Mouse (Mus musculus) CH12.LX (cell line): ENCODE data around the gene Hoxd11. TPM values are rescaled to one million over a fixed set of nuclear protein-coding genes. Genes with fewer than 3 reads are reported as not detected.

ENCODE experiments used
- DNase-seq: peaks from one replicate; pipeline ENCODE4 v3.0.0-alpha.2; 2013; ENCODE audit errors: extremely low read depth
- H3K27ac ChIP-seq: 2 replicates; pipeline ENCODE4 v1.5.1; 2012; ENCODE audit warnings: low read depth, mild to moderate bottlenecking, control low read depth, moderate library complexity; ENCODE audit not compliant: insufficient read depth
- H3K27me3 ChIP-seq: replicated peaks from 2 replicates; pipeline ENCODE3; 2012; ENCODE audit warnings: inconsistent platforms
- H3K36me3 ChIP-seq, 2 experiments: replicated peaks in 1 of 2; 2 replicates each; pipeline versions ENCODE3 to v1.6.1; 2012; ENCODE audit warnings: inconsistent platforms in 1 of 2, low read length in 1 of 2, mild to moderate bottlenecking in 1 of 2, mixed read lengths in 1 of 2, moderate library complexity in 1 of 2; ENCODE audit not compliant: control insufficient read depth in 1 of 2, insufficient read depth in 1 of 2
- H3K4me1 ChIP-seq, 2 experiments: 2 replicates each; pipeline ENCODE4 v1.6.1; 2012; ENCODE audit warnings: inconsistent platforms in 1 of 2, moderate library complexity in 1 of 2; ENCODE audit not compliant: insufficient read depth in 2 of 2, control insufficient read depth in 1 of 2
- H3K4me2 ChIP-seq: 2 replicates; pipeline ENCODE4 v1.6.1; 2012; ENCODE audit warnings: low read depth, mild to moderate bottlenecking, control low read depth; ENCODE audit not compliant: poor library complexity, insufficient read depth, severe bottlenecking
- H3K4me3 ChIP-seq, 3 experiments: fragments of 150-350 bp in 1 of 3; sonication (generic) in 1 of 3; replicated peaks in 1 of 3; 2 replicates each; pipeline versions ENCODE3 to v1.5.1; 2011 to 2012; ENCODE audit warnings: low read depth in 2 of 3, low read length in 2 of 3, mild to moderate bottlenecking in 2 of 3, moderate library complexity in 2 of 3, control low read depth in 1 of 3, improper control_type of control experiment in 1 of 3, inconsistent platforms in 1 of 3, mixed read lengths in 1 of 3; ENCODE audit not compliant: poor library complexity in 1 of 3
- H3K79me2 ChIP-seq: replicated peaks from 2 replicates; pipeline ENCODE4 v1.6.1; 2012; ENCODE audit warnings: mild to moderate bottlenecking, moderate library complexity; ENCODE audit not compliant: control insufficient read depth, poor library complexity, insufficient read depth, severe bottlenecking; ENCODE audit errors: extremely low read depth
- H3K9ac ChIP-seq: 2 replicates; pipeline ENCODE4 v1.6.1; 2012; ENCODE audit warnings: low read depth, mild to moderate bottlenecking, control low read depth, moderate library complexity; ENCODE audit not compliant: insufficient read depth
- H3K9me3 ChIP-seq: replicated peaks from 2 replicates; pipeline ENCODE3; 2012; ENCODE audit warnings: low read length, inconsistent platforms, mixed read lengths
- BHLHE40 ChIP-seq: IDR thresholded peaks from 2 replicates; pipeline ENCODE4 v1.6.1; 2011; ENCODE audit warnings: mild to moderate bottlenecking, low read depth, low read length, improper control_type of control experiment
- CTCF ChIP-seq, 2 experiments: IDR thresholded peaks in 1 of 2; conservative IDR thresholded peaks in 1 of 2; 2 replicates each; pipeline ENCODE4 v1.5.1; 2011 to 2012; ENCODE audit warnings: low read depth in 2 of 2, low read length in 2 of 2, improper control_type of control experiment in 1 of 2, inconsistent platforms in 1 of 2, mild to moderate bottlenecking in 1 of 2, moderate library complexity in 1 of 2
- ELF1 ChIP-seq: IDR thresholded peaks from 2 replicates; pipeline ENCODE4 v1.6.1; 2014; ENCODE audit warnings: low read depth, mild to moderate bottlenecking, inconsistent platforms, low read length, improper control_type of control experiment
- ETS1 ChIP-seq: conservative IDR thresholded peaks from 2 replicates; pipeline ENCODE4 v1.6.1; 2012; ENCODE audit warnings: low read depth, mild to moderate bottlenecking, inconsistent platforms, low read length, improper control_type of control experiment, moderate library complexity
- GABPA ChIP-seq: IDR thresholded peaks from 2 replicates; pipeline ENCODE4 v1.6.1; 2012; ENCODE audit warnings: low read depth, low read length, improper control_type of control experiment, inconsistent platforms; ENCODE audit not compliant: insufficient replicate concordance
- HCFC1 ChIP-seq: IDR thresholded peaks from 2 replicates; pipeline ENCODE4 v1.6.1; 2012; ENCODE audit warnings: low read depth, mild to moderate bottlenecking, inconsistent platforms, low read length, improper control_type of control experiment
- KAT2A ChIP-seq: IDR thresholded peaks from 2 replicates; pipeline ENCODE4 v1.6.1; 2012; ENCODE audit warnings: low read length, improper control_type of control experiment, inconsistent platforms; ENCODE audit not compliant: insufficient replicate concordance
- MAFK ChIP-seq: IDR thresholded peaks from 2 replicates; pipeline ENCODE4 v1.6.1; 2011; ENCODE audit warnings: low read length, improper control_type of control experiment; ENCODE audit not compliant: insufficient replicate concordance
- MAX ChIP-seq: IDR thresholded peaks from 2 replicates; pipeline ENCODE4 v1.6.1; 2011; ENCODE audit warnings: low read length, improper control_type of control experiment
- MAZ ChIP-seq: IDR thresholded peaks from 2 replicates; pipeline ENCODE4 v1.6.1; 2012; ENCODE audit warnings: low read depth, mild to moderate bottlenecking, inconsistent platforms, low read length, improper control_type of control experiment, moderate library complexity
- MEF2A ChIP-seq: IDR thresholded peaks from 2 replicates; pipeline ENCODE4 v1.6.1; 2014; ENCODE audit warnings: low read depth, mild to moderate bottlenecking, inconsistent platforms, low read length, improper control_type of control experiment, borderline replicate concordance
- POLR2A ChIP-seq: IDR thresholded peaks from 2 replicates; pipeline ENCODE4 v1.6.1; 2011; ENCODE audit warnings: low read depth, mild to moderate bottlenecking, improper control_type of control experiment, low read length
- POLR2AphosphoS2 ChIP-seq: IDR thresholded peaks from 2 replicates; pipeline ENCODE4 v1.6.1; 2011; ENCODE audit warnings: low read depth, low read length, improper control_type of control experiment
- RCOR1 ChIP-seq: conservative IDR thresholded peaks from 2 replicates; pipeline ENCODE4 v1.6.1; 2012; ENCODE audit warnings: low read depth, mild to moderate bottlenecking, inconsistent platforms, low read length, improper control_type of control experiment
- SIN3A ChIP-seq: IDR thresholded peaks from 2 replicates; pipeline ENCODE4 v1.6.1; 2012; ENCODE audit warnings: low read length, improper control_type of control experiment, inconsistent platforms
- SMC3 ChIP-seq: IDR thresholded peaks from 2 replicates; pipeline ENCODE4 v1.6.1; 2011; ENCODE audit warnings: low read depth, low read length, improper control_type of control experiment
- USF1 ChIP-seq: IDR thresholded peaks from 2 replicates; pipeline ENCODE4 v1.6.1; 2014; ENCODE audit warnings: low read depth, mild to moderate bottlenecking, inconsistent platforms, low read length, improper control_type of control experiment
- USF2 ChIP-seq: conservative IDR thresholded peaks from 2 replicates; pipeline ENCODE4 v1.6.1; 2011; ENCODE audit warnings: low read depth, low read length, improper control_type of control experiment
- ZC3H11A ChIP-seq: IDR thresholded peaks from 2 replicates; pipeline ENCODE4 v1.6.1; 2012; ENCODE audit warnings: low read depth, mild to moderate bottlenecking, inconsistent platforms, low read length, improper control_type of control experiment
- ZKSCAN1 ChIP-seq: IDR thresholded peaks from 2 replicates; pipeline ENCODE4 v1.6.1; 2012; ENCODE audit warnings: low read depth, inconsistent platforms, low read length, improper control_type of control experiment, borderline replicate concordance
- ZMIZ1 ChIP-seq: IDR thresholded peaks from 2 replicates; pipeline ENCODE4 v1.6.1; 2012; ENCODE audit warnings: low read depth, mild to moderate bottlenecking, inconsistent platforms, low read length, improper control_type of control experiment
- ZNF384 ChIP-seq: IDR thresholded peaks from 2 replicates; pipeline ENCODE4 v1.6.1; 2012; ENCODE audit warnings: low read depth, low read length, improper control_type of control experiment, inconsistent platforms
- dilution Hi-C: fragments of 300-500 bp; cut with MboI; formaldehyde crosslinking; loops from 2 replicates; pipeline ENCODE4 v1.14.3; 2020; ENCODE audit warnings: low sequenced_read_pairs; ENCODE audit not compliant: extremely low pct_unique_long_range_greater_than_20kb, extremely low pct_ligation_motif_present
- in situ Hi-C: fragments of 300-500 bp; cut with MboI; formaldehyde crosslinking; loops from 3 replicates; pipeline ENCODE4 v1.14.3; 2019; ENCODE audit warnings: low sequenced_read_pairs, low pct_ligation_motif_present, low pct_unique_long_range_greater_than_20kb, mixed read lengths
- polyA plus RNA-seq: library from polyadenylated mRNA; unstranded; fragments of >175 nt; gene quantifications from 2 replicates; pipeline ENCODE4 v1.2.1, GENCODE M21; 2012; ENCODE audit warnings: low read depth; ENCODE audit not compliant: insufficient read length
- total RNA-seq, 2 experiments: library from RNA; depleted of rRNA; stranded (reverse); fragments of 300-350 nt in 1 of 2; fragments of >200 nt in 1 of 2; gene quantifications; 2 replicates each; pipeline ENCODE4 v1.2.3; 2012 to 2014

The Hoxd11 gene
- total and polyA plus RNA-seq, 3 experiments: not detected

DNA sequence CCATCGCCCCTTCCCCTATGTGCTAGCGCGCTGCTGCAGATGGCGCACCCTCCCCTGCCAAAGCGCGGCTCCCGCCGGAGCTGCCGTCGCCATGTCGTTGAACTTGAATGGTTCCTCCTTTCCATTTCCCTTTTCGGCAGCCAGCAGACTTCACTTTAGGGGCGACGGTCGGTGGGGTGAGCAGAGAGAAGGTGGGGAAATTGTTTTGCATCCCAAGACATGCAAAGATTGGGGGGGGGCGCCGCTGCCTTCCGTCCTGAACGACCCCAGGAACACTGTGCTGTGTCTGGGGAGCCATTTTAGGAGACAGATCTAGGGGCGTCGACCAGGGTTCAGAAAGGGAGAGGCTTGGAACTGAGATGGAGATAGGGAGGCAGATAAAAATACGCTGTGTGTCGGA is 623 bp downstream of the Hoxd11 start:
- no peaks in the 10 kb centered on the region for H3K27me3 ChIP-seq
- no peaks in the 10 kb centered on the region for H3K36me3 ChIP-seq
- no peak overlapping the region for H3K9ac ChIP-seq
- H3K4me2 ChIP-seq: no peak overlapping the region
- in situ Hi-C loops (loop anchor here (25.0 kb wide), 1 partner anchor 632 kb away; no protein-coding TSS in a partner anchor), dilution Hi-C loops (no loop called here)
- no peak overlapping the region for H3K27ac ChIP-seq
- no peak for TF ChIP-seq ZC3H11A
- no peak for TF ChIP-seq USF2
- no peak for TF ChIP-seq ZKSCAN1
- no peak for TF ChIP-seq BHLHE40
- TF ChIP-seq MEF2A: no peak
- no peak for TF ChIP-seq ELF1
- TF ChIP-seq RCOR1: no peak
- no peak for TF ChIP-seq ZNF384
- TF ChIP-seq ZMIZ1: no peak
- no peak for TF ChIP-seq KAT2A
- no peak for TF ChIP-seq MAZ
- TF ChIP-seq ETS1: no peak
- TF ChIP-seq USF1: no peak
- TF ChIP-seq CTCF (conservative IDR thresholded peaks at IDR 0.05 in 1 of 2, IDR thresholded peaks at IDR 0.05 in 1 of 2; ENCODE audit: low read depth in 2 of 2, low read length in 2 of 2): no peak
- TF ChIP-seq SIN3A: no peak
- TF ChIP-seq GABPA: no peak
- TF ChIP-seq POLR2AphosphoS2: no peak
- no peak for TF ChIP-seq HCFC1
- no peak overlapping the region for H3K4me3 ChIP-seq
- no peak for DNase-seq
- no peaks in the 10 kb centered on the region for H3K4me1 ChIP-seq
- peaks cover 27% of the 10 kb centered on the region for H3K9me3 ChIP-seq
- H3K79me2 ChIP-seq: no peaks in the 10 kb centered on the region

DNA sequence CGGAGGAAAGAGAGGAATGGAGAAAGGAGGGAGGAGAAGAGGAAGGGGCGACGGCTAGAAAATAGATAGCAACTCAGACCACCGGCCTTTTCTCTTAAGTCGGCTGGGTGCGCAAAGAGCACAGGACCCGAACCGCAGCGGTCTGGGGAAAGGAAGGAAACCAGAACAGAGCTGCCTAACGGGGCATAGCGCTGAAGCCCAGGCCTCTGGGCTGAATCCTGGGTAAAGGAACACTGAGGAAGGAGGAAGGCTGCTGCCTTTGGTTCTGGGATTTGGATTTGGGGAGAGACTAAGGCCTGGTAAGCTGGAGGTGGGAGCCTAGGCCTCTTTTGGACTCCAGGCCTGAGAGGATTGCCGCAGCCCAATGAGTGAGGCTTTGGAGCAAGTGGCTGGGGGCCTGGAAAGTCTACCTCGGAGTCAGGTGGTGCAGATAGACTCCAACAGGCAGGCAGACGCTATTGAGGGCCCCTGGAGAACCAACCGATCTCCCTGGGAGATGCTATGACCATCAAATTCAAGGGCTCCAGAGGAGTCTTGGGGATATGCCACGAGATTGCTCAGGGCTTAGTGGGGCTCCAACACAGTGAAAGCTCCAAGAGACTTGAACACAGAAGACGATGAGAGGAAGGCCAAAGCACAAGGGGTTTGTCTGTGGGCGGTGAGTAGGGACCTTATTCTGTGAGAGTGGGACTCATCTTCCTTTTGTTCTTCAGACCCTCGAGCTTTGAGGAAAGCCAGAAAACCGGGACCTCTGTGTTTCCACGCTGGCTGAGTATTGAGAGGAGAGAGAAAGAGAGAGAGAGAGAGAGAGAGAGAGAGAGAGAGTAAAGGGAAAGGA is 1.4 kb downstream of the Hoxd11 start:
- H3K9me3 ChIP-seq: peaks cover 27% of the 10 kb centered on the region
- no peaks in the 10 kb centered on the region for H3K27me3 ChIP-seq
- H3K4me1 ChIP-seq: no peaks in the 10 kb centered on the region
- H3K9ac ChIP-seq: no peak overlapping the region
- dilution Hi-C loops: no loop called here
- H3K4me3 ChIP-seq: no peak overlapping the region
- no peaks in the 10 kb centered on the region for H3K79me2 ChIP-seq
- TF ChIP-seq ZNF384: no peak
- TF ChIP-seq SMC3: no peak
- TF ChIP-seq MAFK: no peak
- TF ChIP-seq POLR2A: no peak
- no peak for TF ChIP-seq USF2
- TF ChIP-seq MAX: no peak
- H3K27ac ChIP-seq: no peak overlapping the region
- in situ Hi-C loops: loop anchor here (25.0 kb wide), 1 partner anchor 632 kb away; no protein-coding TSS in a partner anchor
- no peak overlapping the region for H3K4me2 ChIP-seq
- no peak for DNase-seq
- no peaks in the 10 kb centered on the region for H3K36me3 ChIP-seq
